Mouse (Mus musculus): ENCODE data around the gene Gm3854. TPM values are rescaled to one million over a fixed set of nuclear protein-coding genes. Genes with fewer than 3 reads are reported as not detected.

The Gm3854 gene
- polyA plus RNA-seq, 1 experiment from 2014 or later: 2.3 TPM

GRCm38 (mm10) chr7:6383044-6383455, 39.5 kb downstream of the Gm3854 start, which contains the start of gene Zfp28:
Gene Zfp28 (plus strand): TSS chr7:6383295.
- no peaks in the 10 kb centered on the region for H3K27me3 ChIP-seq (ENCODE audit: insufficient read depth, low read length)
- WGBS: 0% methylated on average over 28 of the region's 28 CpGs
- peak within 1 kb of the TSS; percentile 89 for H3K4me2 ChIP-seq (replicated peaks; ENCODE audit: low read depth, low read length)
- H3K27ac ChIP-seq (ENCODE audit: low read length): 0 out of 2 replicates have a peak within 1 kb of the TSS, but pooled peaks have one; percentile 45
- H3K9me3 ChIP-seq (ENCODE audit: low read length): no peaks in the 10 kb centered on the region
- 0 out of 2 replicates have a peak, but pooled peaks cover 10% of the 10 kb centered on the region for H3K36me3 ChIP-seq (ENCODE audit: insufficient read depth, low read length)
- peak within 1 kb of the TSS; percentile 79 for H3K9ac ChIP-seq (replicated peaks; ENCODE audit: low read length)
- H3K4me3 ChIP-seq (ENCODE audit: low read length): peak within 1 kb of the TSS; percentile 78
- ATAC-seq (ENCODE audit: low FRiP score, low TSS enrichment): peak; percentile 98
- peaks cover 16% of the 10 kb centered on the region for H3K4me1 ChIP-seq (ENCODE audit: insufficient read depth, low read length)

GRCm38 (mm10) chr7:6384011-6384410, 40.5 kb downstream of the Gm3854 start:
- Histone ChIP-seq H3K4me1 (ENCODE audit: insufficient read depth, low read length) (peaks cover 16% of the 10 kb centered on the region), H3K27ac (ENCODE audit: low read length) (no peak overlapping the region), H3K9me3 (ENCODE audit: low read length) (no peaks in the 10 kb centered on the region), H3K9ac (replicated peaks; ENCODE audit: low read length) (peak overlapping the region; percentile 79; the same call in 1 of the 2 replicates), H3K4me3 (ENCODE audit: low read length) (peak overlapping the region; percentile 78), H3K4me2 (replicated peaks; ENCODE audit: low read depth, low read length) (peak overlapping the region; percentile 89), H3K27me3 (ENCODE audit: insufficient read depth, low read length) (no peaks in the 10 kb centered on the region), H3K36me3 (ENCODE audit: insufficient read depth, low read length) (0 out of 2 replicates have a peak, but pooled peaks cover 5% of the 10 kb centered on the region)
- 54% methylated on average over 8 of the region's 8 CpGs for WGBS
- no peak; the same call in 1 of the 2 replicates for ATAC-seq (ENCODE audit: low FRiP score, low TSS enrichment)

- ATAC-seq (ENCODE audit: low FRiP score, low TSS enrichment): no peak
- Histone ChIP-seq H3K9me3 (ENCODE audit: low read length) (no peaks in the 10 kb centered on the region), H3K4me2 (replicated peaks; ENCODE audit: low read depth, low read length) (no peak overlapping the region), H3K4me1 (ENCODE audit: insufficient read depth, low read length) (peaks cover 16% of the 10 kb centered on the region), H3K27ac (ENCODE audit: low read length) (no peak overlapping the region), H3K27me3 (ENCODE audit: insufficient read depth, low read length) (no peaks in the 10 kb centered on the region), H3K9ac (replicated peaks; ENCODE audit: low read length) (no peak overlapping the region), H3K36me3 (ENCODE audit: insufficient read depth, low read length) (peaks cover 10% of the 10 kb centered on the region; the same call in 1 of the 2 replicates), H3K4me3 (ENCODE audit: low read length) (no peak overlapping the region)
- 96% methylated on average over 8 of the region's 8 CpGs for WGBS
These were observed 43.4 kb downstream of the Gm3854 start for GRCm38 (mm10) chr7:6386995-6387394.

- Histone ChIP-seq H3K4me3 (ENCODE audit: low read length) (no peak overlapping the region), H3K9me3 (ENCODE audit: low read length) (no peaks in the 10 kb centered on the region), H3K36me3 (ENCODE audit: insufficient read depth, low read length) (peaks cover 25% of the 10 kb centered on the region; the same call in 1 of the 2 replicates), H3K9ac (replicated peaks; ENCODE audit: low read length) (no peak overlapping the region), H3K27me3 (ENCODE audit: insufficient read depth, low read length) (no peaks in the 10 kb centered on the region), H3K27ac (ENCODE audit: low read length) (no peak overlapping the region), H3K4me2 (replicated peaks; ENCODE audit: low read depth, low read length) (no peak overlapping the region), H3K4me1 (ENCODE audit: insufficient read depth, low read length) (peaks cover 1% of the 10 kb centered on the region; the same call in 1 of the 2 replicates)
- ATAC-seq (ENCODE audit: low FRiP score, low TSS enrichment): no peak
- WGBS: 87% methylated on average over 5 of the region's 5 CpGs
These were observed 45.4 kb downstream of the Gm3854 start for GRCm38 (mm10) chr7:6388971-6389370.

GRCm38 (mm10) chr7:6389449-6389848, 45.9 kb downstream of the Gm3854 start:
- 72% methylated on average over 5 of the region's 5 CpGs for WGBS
- ATAC-seq (ENCODE audit: low FRiP score, low TSS enrichment): no peak
- H3K9me3 ChIP-seq (ENCODE audit: low read length): no peaks in the 10 kb centered on the region
- H3K4me1 ChIP-seq (ENCODE audit: insufficient read depth, low read length): no peaks in the 10 kb centered on the region
- H3K4me2 ChIP-seq (replicated peaks; ENCODE audit: low read depth, low read length): no peak overlapping the region
- H3K4me3 ChIP-seq (ENCODE audit: low read length): no peak overlapping the region
- H3K9ac ChIP-seq (replicated peaks; ENCODE audit: low read length): no peak overlapping the region
- H3K27me3 ChIP-seq (ENCODE audit: insufficient read depth, low read length): no peaks in the 10 kb centered on the region
- no peak overlapping the region for H3K27ac ChIP-seq (ENCODE audit: low read length)
- peaks cover 30% of the 10 kb centered on the region; the same call in 1 of the 2 replicates for H3K36me3 ChIP-seq (ENCODE audit: insufficient read depth, low read length)

GRCm38 (mm10) chr7:6397996-6398975, 54.7 kb downstream of the Gm3854 start, which contains the start of gene Smim17:
Gene Smim17 (plus strand): TSS chr7:6398715.
- peak; percentile 88 for ATAC-seq (ENCODE audit: low FRiP score, low TSS enrichment)
- Histone ChIP-seq H3K27ac (ENCODE audit: low read length) (no peak within 1 kb of the TSS), H3K36me3 (ENCODE audit: insufficient read depth, low read length) (peaks cover 20% of the 10 kb centered on the region), H3K9ac (replicated peaks; ENCODE audit: low read length) (peak within 1 kb of the TSS; percentile 64), H3K9me3 (ENCODE audit: low read length) (no peaks in the 10 kb centered on the region), H3K27me3 (ENCODE audit: insufficient read depth, low read length) (no peaks in the 10 kb centered on the region), H3K4me1 (ENCODE audit: insufficient read depth, low read length) (0 out of 2 replicates have a peak, but pooled peaks cover 5% of the 10 kb centered on the region), H3K4me3 (ENCODE audit: low read length) (peak within 1 kb of the TSS; percentile 63), H3K4me2 (replicated peaks; ENCODE audit: low read depth, low read length) (peak within 1 kb of the TSS; percentile 70)
- WGBS: 28% methylated on average over 25 of the region's 25 CpGs

Other genes with a start within 250 kb of the Gm3854 start
- gene Zfp787, start 187.8 kb upstream of the Gm3854 start, polyA plus RNA-seq (2015; fragmentation: Nextera tagmentation; extraction: Ambion mirVana): 27.7 and 31.8 TPM in 2 replicates
- 69.9 and 73.5 TPM in 2 replicates for gene Zfp444, start 171.5 kb upstream of the Gm3854 start, polyA plus RNA-seq (2015; fragmentation: Nextera tagmentation; extraction: Ambion mirVana)
- not detected in 2 replicates for gene Galp, start 146.7 kb upstream of the Gm3854 start, polyA plus RNA-seq (2015; fragmentation: Nextera tagmentation; extraction: Ambion mirVana)
- not detected in 2 replicates for gene Zscan5b, start 121.5 kb upstream of the Gm3854 start, polyA plus RNA-seq (2015; fragmentation: Nextera tagmentation; extraction: Ambion mirVana)
- gene Epp13, start 91.0 kb upstream of the Gm3854 start, polyA plus RNA-seq (2015; fragmentation: Nextera tagmentation; extraction: Ambion mirVana): not detected in 2 replicates
- gene Zfp667, start 57.2 kb upstream of the Gm3854 start, polyA plus RNA-seq (2015; fragmentation: Nextera tagmentation; extraction: Ambion mirVana): 4.9 and 6.8 TPM in 2 replicates
- 5.8 and 6.3 TPM in 2 replicates for gene Zfp583, start 12.5 kb upstream of the Gm3854 start, polyA plus RNA-seq (2015; fragmentation: Nextera tagmentation; extraction: Ambion mirVana)
- gene Zfp78, start 19.5 kb downstream of the Gm3854 start, polyA plus RNA-seq (2015; fragmentation: Nextera tagmentation; extraction: Ambion mirVana): 1.6 and 3.9 TPM in 2 replicates
- 8.9 and 9.0 TPM in 2 replicates for gene Zfp28, start 39.5 kb downstream of the Gm3854 start, polyA plus RNA-seq (2015; fragmentation: Nextera tagmentation; extraction: Ambion mirVana)
- gene Smim17, start 55.0 kb downstream of the Gm3854 start, polyA plus RNA-seq (2015; fragmentation: Nextera tagmentation; extraction: Ambion mirVana): 0.35 TPM in 1 of 2 replicates, not detected in the other
- not detected in 2 replicates for gene Gm20715, start 66.5 kb downstream of the Gm3854 start, polyA plus RNA-seq (2015; fragmentation: Nextera tagmentation; extraction: Ambion mirVana)
- not detected in 2 replicates for gene Olfr1344, start 94.9 kb downstream of the Gm3854 start, polyA plus RNA-seq (2015; fragmentation: Nextera tagmentation; extraction: Ambion mirVana)
- not detected in 2 replicates for gene Olfr1336, start 112.4 kb downstream of the Gm3854 start, polyA plus RNA-seq (2015; fragmentation: Nextera tagmentation; extraction: Ambion mirVana)
- gene Olfr1346, start 123.3 kb downstream of the Gm3854 start, polyA plus RNA-seq (2015; fragmentation: Nextera tagmentation; extraction: Ambion mirVana): not detected in 2 replicates
- gene Olfr5, start 143.2 kb downstream of the Gm3854 start, polyA plus RNA-seq (2015; fragmentation: Nextera tagmentation; extraction: Ambion mirVana): not detected in 2 replicates
- not detected in 2 replicates for gene Olfr1347, start 156.0 kb downstream of the Gm3854 start, polyA plus RNA-seq (2015; fragmentation: Nextera tagmentation; extraction: Ambion mirVana)
- not detected in 2 replicates for gene Olfr1348, start 165.0 kb downstream of the Gm3854 start, polyA plus RNA-seq (2015; fragmentation: Nextera tagmentation; extraction: Ambion mirVana)
- gene Olfr1349, start 179.2 kb downstream of the Gm3854 start, polyA plus RNA-seq (2015; fragmentation: Nextera tagmentation; extraction: Ambion mirVana): not detected in 2 replicates
- gene Olfr1350, start 221.1 kb downstream of the Gm3854 start, polyA plus RNA-seq (2015; fragmentation: Nextera tagmentation; extraction: Ambion mirVana): not detected in 2 replicates

Measured in kidney, embryonic 16.5 days (tissue).